Mouse (Mus musculus): ENCODE measurements at regions not wholly inside any gene's neighbourhood (a gene's known extent, or its start where the extent isn't known, plus 50 kb on each side); places are given as distances from the start of the nearest gene placed in this dataset.

- DNase-seq = no peak
These were observed 205.2 kb upstream of the Rreb1 start for GRCm38 (mm10) chr13:37572983-37573382.

GRCm38 (mm10) chr13:37579231-37579630, 199.0 kb upstream of the Rreb1 start:
- DNase-seq = no peak

GRCm38 (mm10) chr13:37579775-37580174, 198.4 kb upstream of the Rreb1 start:
- no peak for DNase-seq

- DNase-seq = no peak
These were observed 197.4 kb upstream of the Rreb1 start for GRCm38 (mm10) chr13:37580806-37581205.

GRCm38 (mm10) chr13:37581374-37581773, 196.8 kb upstream of the Rreb1 start:
- no peak for DNase-seq

- no peak for DNase-seq
These were observed 192.7 kb upstream of the Rreb1 start for GRCm38 (mm10) chr13:37585476-37585875.

GRCm38 (mm10) chr13:37586511-37586910, 191.7 kb upstream of the Rreb1 start:
- DNase-seq = no peak

GRCm38 (mm10) chr13:37587911-37588310, 190.3 kb upstream of the Rreb1 start:
- no peak for DNase-seq

- DNase-seq = no peak
These were observed 189.5 kb upstream of the Rreb1 start for GRCm38 (mm10) chr13:37588528-37589176.

- DNase-seq = no peak
These were observed 186.1 kb upstream of the Rreb1 start for GRCm38 (mm10) chr13:37592149-37592548.

GRCm38 (mm10) chr13:37595196-37595595, 183.0 kb upstream of the Rreb1 start:
- DNase-seq = no peak

GRCm38 (mm10) chr13:37597575-37597974, 180.6 kb upstream of the Rreb1 start:
- DNase-seq = no peak

GRCm38 (mm10) chr13:37598165-37598775, 179.9 kb upstream of the Rreb1 start:
- DNase-seq = no peak

GRCm38 (mm10) chr13:37599679-37600078, 178.5 kb upstream of the Rreb1 start:
- no peak for DNase-seq

GRCm38 (mm10) chr13:37600172-37600571, 178.0 kb upstream of the Rreb1 start:
- DNase-seq = no peak

GRCm38 (mm10) chr13:37601068-37601467, 177.1 kb upstream of the Rreb1 start:
- DNase-seq = no peak

GRCm38 (mm10) chr13:37602256-37602655, 175.9 kb upstream of the Rreb1 start:
- peak; percentile 33 for DNase-seq

- no peak for DNase-seq
These were observed 174.8 kb upstream of the Rreb1 start for GRCm38 (mm10) chr13:37603226-37603994.

GRCm38 (mm10) chr13:37606250-37606649, 171.9 kb upstream of the Rreb1 start:
- no peak for DNase-seq

GRCm38 (mm10) chr13:37609085-37609484, 169.1 kb upstream of the Rreb1 start:
- no peak for DNase-seq

GRCm38 (mm10) chr13:37611387-37611786, 166.8 kb upstream of the Rreb1 start:
- no peak for DNase-seq

- DNase-seq = no peak
These were observed 161.2 kb upstream of the Rreb1 start for GRCm38 (mm10) chr13:37617015-37617414.

GRCm38 (mm10) chr13:37619841-37620725, 158.1 kb upstream of the Rreb1 start:
- DNase-seq = peak; percentile 66

All from lung, postnatal 10 days (tissue).